Mouse (Mus musculus) stomach, embryonic 15.5 days (tissue): ENCODE data around the gene Pkn1. TPM values are rescaled to one million over a fixed set of nuclear protein-coding genes. Genes with fewer than 3 reads are reported as not detected.
A peak's percentile ranks its signal among the peaks of the same experiment; 100 is the strongest.

ENCODE experiments used
- ATAC-seq: fragments of 200-750 bp; cut with Nextera tagmentation; 2 replicates; pipeline ENCODE4 v1.8.0; 2017; ENCODE audit warnings: low read depth, moderate number of reproducible peaks, moderate TSS enrichment; ENCODE audit not compliant: insufficient read depth, low FRiP score
- H3K27ac ChIP-seq: fragments of 300-500 bp; sonication (generic); 2 replicates; pipeline ENCODE4 v1.5.1; 2015; ENCODE audit warnings: mild to moderate bottlenecking, inconsistent platforms
- H3K27me3 ChIP-seq: fragments of 300-500 bp; sonication (generic); replicated peaks from 2 replicates; pipeline ENCODE4 v1.6.1; 2015; ENCODE audit warnings: inconsistent platforms
- H3K36me3 ChIP-seq: fragments of 300-500 bp; sonication (generic); 2 replicates; pipeline ENCODE4 v1.6.1; 2015; ENCODE audit warnings: inconsistent platforms
- H3K4me1 ChIP-seq: fragments of 300-500 bp; sonication (generic); 2 replicates; pipeline ENCODE4 v1.6.1; 2015; ENCODE audit warnings: inconsistent platforms
- H3K4me2 ChIP-seq: fragments of 300-500 bp; sonication (generic); 2 replicates; pipeline ENCODE4 v1.6.1; 2015; ENCODE audit warnings: mild to moderate bottlenecking, inconsistent platforms
- H3K4me3 ChIP-seq: fragments of 300-500 bp; sonication (generic); replicated peaks from 2 replicates; pipeline ENCODE4 v1.5.1; 2015; ENCODE audit warnings: inconsistent platforms
- H3K9ac ChIP-seq: fragments of 300-500 bp; sonication (generic); 2 replicates; pipeline ENCODE4 v1.6.1; 2015; ENCODE audit warnings: inconsistent platforms
- H3K9me3 ChIP-seq: fragments of 300-500 bp; sonication (generic); 2 replicates; pipeline ENCODE4 v1.6.1; 2016; ENCODE audit warnings: inconsistent platforms
- WGBS: fragments of 180-500 bp; shearing (Covaris S2); methylation state at CpG from one replicate; pipeline ENCODE4 v1.1.7; 2015; 5-methylcytosine and 5-hydroxymethylcytosine counted together
- polyA plus RNA-seq: library from polyadenylated mRNA; unstranded; fragments of >200 nt; fragmentation: Nextera tagmentation; extraction: Ambion mirVana; gene quantifications from 2 replicates; pipeline ENCODE4 v1.2.1, GENCODE M21; 2015

Gene Pkn1
- polyA plus RNA-seq, 1 experiment from 2014 or later: 29.2 TPM

- no peak for ATAC-seq
- WGBS: 74% methylated on average over 16 of the region's 16 CpGs
Observed at GRCm38 (mm10) chr8:83669013-83669412, 30.0 kb downstream of the Pkn1 start.

DNA sequence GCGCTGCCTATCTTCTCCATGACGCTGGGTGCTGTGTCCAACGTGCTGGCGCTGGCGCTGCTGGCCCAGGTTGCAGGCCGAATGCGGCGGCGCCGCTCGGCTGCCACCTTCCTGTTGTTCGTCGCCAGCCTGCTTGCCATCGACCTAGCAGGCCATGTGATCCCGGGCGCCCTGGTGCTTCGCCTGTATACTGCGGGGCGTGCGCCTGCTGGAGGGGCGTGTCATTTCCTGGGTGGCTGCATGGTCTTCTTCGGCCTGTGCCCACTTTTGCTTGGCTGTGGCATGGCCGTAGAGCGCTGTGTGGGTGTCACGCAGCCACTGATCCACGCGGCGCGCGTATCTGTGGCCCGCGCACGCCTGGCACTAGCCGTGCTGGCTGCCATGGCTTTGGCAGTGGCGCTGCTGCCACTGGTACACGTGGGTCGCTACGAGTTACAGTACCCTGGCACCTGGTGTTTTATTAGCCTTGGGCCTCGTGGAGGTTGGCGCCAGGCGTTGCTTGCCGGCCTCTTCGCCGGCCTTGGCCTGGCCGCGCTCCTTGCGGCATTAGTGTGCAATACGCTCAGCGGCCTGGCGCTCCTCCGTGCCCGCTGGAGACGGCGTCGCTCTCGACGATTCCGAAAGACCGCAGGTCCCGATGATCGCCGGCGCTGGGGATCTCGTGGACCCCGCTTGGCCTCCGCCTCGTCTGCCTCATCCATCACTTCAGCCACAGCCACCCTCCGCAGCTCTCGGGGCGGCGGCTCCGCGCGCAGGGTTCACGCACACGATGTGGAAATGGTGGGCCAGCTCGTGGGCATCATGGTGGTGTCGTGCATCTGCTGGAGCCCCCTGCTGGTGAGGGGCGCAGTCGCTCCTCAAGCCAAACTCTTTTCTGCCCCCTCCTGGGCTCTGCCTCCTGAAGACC is 30.7 kb downstream of the Pkn1 start:
- Histone ChIP-seq H3K4me3 (peak overlapping the region; percentile 35), H3K27me3 (no peaks in the 10 kb centered on the region), H3K4me2 (peak overlapping the region; percentile 75), H3K9ac (0 out of 2 replicates have a peak overlapping the region, but pooled peaks have one; percentile 2), H3K9me3 (no peaks in the 10 kb centered on the region), H3K4me1 (peaks cover 49% of the 10 kb centered on the region), H3K27ac (no peak overlapping the region), H3K36me3 (peaks cover 21% of the 10 kb centered on the region)
- 26% methylated on average over 80 of the region's 80 CpGs for WGBS
- ATAC-seq: peak; percentile 16; the same call in 1 of the 2 replicates

More at GRCm38 (mm10) chr8:83669013-83669412, 30.0 kb downstream of the Pkn1 start:
- Histone ChIP-seq H3K4me1 (peaks cover 49% of the 10 kb centered on the region), H3K9ac (no peak overlapping the region), H3K27me3 (no peaks in the 10 kb centered on the region), H3K36me3 (peaks cover 21% of the 10 kb centered on the region), H3K27ac (no peak overlapping the region), H3K9me3 (no peaks in the 10 kb centered on the region), H3K4me3 (no peak overlapping the region; the same call in 1 of the 2 replicates), H3K4me2 (peak overlapping the region; percentile 75)

DNA sequence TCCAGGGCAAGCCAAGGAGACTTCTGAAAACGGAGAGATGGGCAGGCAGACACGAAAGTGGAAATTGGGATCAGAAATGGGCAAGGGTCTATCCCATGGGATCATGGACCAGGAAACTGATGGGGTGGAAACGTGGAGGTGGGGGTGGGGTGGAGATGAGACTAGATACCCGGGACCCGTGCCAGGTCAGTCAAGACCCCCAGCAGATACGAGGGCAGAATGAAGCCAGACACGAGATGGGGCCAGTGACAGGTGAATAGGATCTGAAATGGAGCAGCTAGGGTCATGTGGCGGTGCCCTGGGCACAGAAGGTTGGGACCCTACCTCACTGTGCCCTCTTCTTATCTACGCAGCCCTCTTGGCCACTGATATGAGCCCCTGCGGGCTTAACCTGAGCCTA is 31.5 kb downstream of the Pkn1 start:
- H3K27me3 ChIP-seq: no peaks in the 10 kb centered on the region

GRCm38 (mm10) chr8:83666866-83667234 is 32.1 kb downstream of the Pkn1 start:
- Histone ChIP-seq H3K9me3 (no peaks in the 10 kb centered on the region), H3K9ac (no peak overlapping the region), H3K36me3 (peaks cover 15% of the 10 kb centered on the region), H3K27me3 (no peaks in the 10 kb centered on the region), H3K4me2 (peak overlapping the region; percentile 75), H3K4me3 (peak overlapping the region; percentile 20), H3K4me1 (peaks cover 60% of the 10 kb centered on the region), H3K27ac (peak overlapping the region; percentile 86)
- no peak; the same call in 1 of the 2 replicates for ATAC-seq
- 85% methylated on average over 3 of the region's 3 CpGs for WGBS

More for the DNA sequence above, 31.5 kb downstream of the Pkn1 start:
- peaks cover 21% of the 10 kb centered on the region for H3K36me3 ChIP-seq
- no peak for ATAC-seq
- peak overlapping the region; percentile 75 for H3K4me2 ChIP-seq
- peaks cover 54% of the 10 kb centered on the region for H3K4me1 ChIP-seq
- WGBS: 72% methylated on average over 10 of the region's 10 CpGs
- no peak overlapping the region for H3K9ac ChIP-seq
- peak overlapping the region; percentile 35; the same call in 1 of the 2 replicates for H3K4me3 ChIP-seq
- no peak overlapping the region; the same call in 1 of the 2 replicates for H3K27ac ChIP-seq
- H3K9me3 ChIP-seq: no peaks in the 10 kb centered on the region

DNA sequence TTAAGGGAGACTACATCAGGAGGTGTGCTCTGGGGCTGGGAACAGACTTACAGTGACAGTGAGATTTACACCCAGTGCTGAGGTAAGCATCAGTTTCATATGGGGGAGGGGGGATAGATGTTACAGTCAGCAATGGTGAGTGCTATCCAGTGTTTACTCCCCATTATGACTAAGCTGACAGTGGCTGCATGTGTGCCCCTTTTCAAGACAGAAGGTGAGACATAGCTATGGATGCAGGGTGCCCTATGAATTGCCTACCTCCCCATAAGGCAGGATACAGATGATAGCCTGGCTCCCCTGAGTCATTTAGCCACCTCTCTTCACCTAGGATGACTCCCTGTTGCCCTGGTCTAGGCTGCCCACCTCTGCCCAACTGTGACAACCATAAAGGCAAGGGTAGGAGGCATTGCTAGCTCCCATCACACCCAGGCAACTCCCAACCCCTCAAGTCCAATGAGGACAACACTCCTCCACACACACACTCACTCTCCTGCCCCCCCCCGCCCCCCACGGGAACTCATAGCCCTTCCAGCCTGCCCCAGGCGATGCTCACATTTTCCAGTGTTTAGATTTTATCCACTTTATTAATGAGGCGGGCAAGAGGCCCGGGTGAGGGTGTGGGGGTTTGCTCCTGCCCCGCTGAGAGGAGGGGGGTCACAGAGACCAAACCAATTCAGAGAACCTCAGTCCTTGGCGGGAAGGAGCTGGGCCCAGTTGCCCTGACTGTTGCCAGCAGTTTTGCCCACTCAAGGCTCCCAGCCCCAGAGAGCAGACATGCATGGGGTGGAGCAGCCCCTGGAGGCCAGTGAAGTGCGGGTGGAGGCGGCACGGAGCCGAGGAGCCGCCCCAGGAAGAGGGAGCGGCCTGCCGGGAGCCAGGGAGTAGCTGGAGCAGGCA is 32.8 kb downstream of the Pkn1 start, which contains the start of gene Ptger1:
Ptger1 (plus strand) TSS at position 710 of the 897 bp plus-strand sequence.
- Histone ChIP-seq H3K27ac (peak within 1 kb of the TSS; percentile 86), H3K9ac (peak within 1 kb of the TSS; percentile 18; the same call in 1 of the 2 replicates), H3K27me3 (no peaks in the 10 kb centered on the region), H3K4me3 (peak within 1 kb of the TSS; percentile 20), H3K4me1 (peaks cover 67% of the 10 kb centered on the region), H3K4me2 (peak within 1 kb of the TSS; percentile 75), H3K9me3 (no peaks in the 10 kb centered on the region), H3K36me3 (peaks cover 9% of the 10 kb centered on the region)
- peak; percentile 32 for ATAC-seq
- WGBS: 14% methylated on average over 14 of the region's 14 CpGs

DNA sequence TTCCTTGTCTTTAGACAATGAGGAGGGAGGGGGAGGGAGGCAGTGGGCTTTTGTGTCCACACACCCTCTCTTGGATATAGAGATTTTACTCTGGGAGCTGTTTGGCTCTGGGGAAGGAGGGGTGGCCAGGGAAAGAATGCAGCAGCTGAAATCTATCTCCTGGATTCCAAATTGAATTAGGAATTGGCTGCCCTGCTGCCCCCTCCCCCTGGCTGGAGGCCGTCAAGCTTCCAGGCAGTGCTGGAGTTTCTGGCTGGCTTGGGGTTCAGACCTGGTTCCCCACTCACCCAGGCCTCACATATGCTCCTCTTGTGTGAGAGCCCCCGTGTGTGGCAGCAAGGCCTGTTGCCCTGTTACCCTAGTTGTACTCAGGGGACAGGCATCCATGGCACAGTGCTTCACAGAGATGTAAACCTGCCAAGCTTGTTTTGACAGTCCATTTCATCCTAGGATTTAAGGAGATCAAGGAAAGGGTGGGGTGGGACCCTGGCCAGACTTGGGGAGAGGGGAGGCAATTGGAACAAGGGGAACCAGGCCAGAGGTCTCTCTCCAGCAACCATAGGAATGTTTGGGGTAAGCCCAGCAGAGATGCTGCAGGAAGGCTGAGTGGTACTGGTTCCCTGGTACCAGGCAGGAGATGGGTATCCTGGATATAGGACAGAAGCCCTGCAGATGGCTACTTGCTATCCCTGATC is 33.9 kb downstream of the Pkn1 start:
- H3K27me3 ChIP-seq: no peaks in the 10 kb centered on the region
- peaks cover 3% of the 10 kb centered on the region for H3K36me3 ChIP-seq
- no peaks in the 10 kb centered on the region for H3K9me3 ChIP-seq
- H3K4me2 ChIP-seq: 0 out of 2 replicates have a peak overlapping the region, but pooled peaks have one; percentile 16
- H3K4me1 ChIP-seq: peaks cover 78% of the 10 kb centered on the region
- no peak overlapping the region for H3K9ac ChIP-seq
- no peak overlapping the region for H3K4me3 ChIP-seq
- peak overlapping the region; percentile 86 for H3K27ac ChIP-seq
- 20% methylated on average over 2 of the region's 2 CpGs for WGBS
- no peak for ATAC-seq

DNA sequence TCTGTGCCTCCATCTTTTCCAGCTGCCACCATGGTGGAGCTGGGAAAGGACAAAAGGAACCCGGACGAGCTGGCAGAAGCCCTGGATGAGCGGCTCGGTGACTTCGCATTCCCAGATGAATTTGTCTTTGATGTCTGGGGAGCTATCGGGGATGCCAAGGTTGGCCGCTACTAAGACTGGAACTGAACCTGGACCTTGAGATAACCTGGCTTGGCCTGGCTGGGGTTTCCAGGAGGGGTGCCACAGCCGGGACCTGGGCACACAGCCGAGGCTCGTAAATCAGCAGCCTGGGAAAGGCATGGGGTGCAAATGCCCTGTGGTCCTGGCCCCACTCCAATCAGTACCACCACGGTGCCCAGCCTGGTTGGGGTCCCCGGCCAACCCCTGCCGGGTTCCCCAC is 34.9 kb downstream of the Pkn1 start:
- Histone ChIP-seq H3K9ac (no peak overlapping the region), H3K9me3 (no peaks in the 10 kb centered on the region), H3K4me1 (peaks cover 82% of the 10 kb centered on the region), H3K4me2 (no peak overlapping the region), H3K27me3 (no peaks in the 10 kb centered on the region), H3K36me3 (no peaks in the 10 kb centered on the region; the same call in none of the 2 replicates), H3K27ac (peak overlapping the region; percentile 86; the same call in 1 of the 2 replicates), H3K4me3 (no peak overlapping the region)
- WGBS: 87% methylated on average over 13 of the region's 13 CpGs
- no peak for ATAC-seq

DNA sequence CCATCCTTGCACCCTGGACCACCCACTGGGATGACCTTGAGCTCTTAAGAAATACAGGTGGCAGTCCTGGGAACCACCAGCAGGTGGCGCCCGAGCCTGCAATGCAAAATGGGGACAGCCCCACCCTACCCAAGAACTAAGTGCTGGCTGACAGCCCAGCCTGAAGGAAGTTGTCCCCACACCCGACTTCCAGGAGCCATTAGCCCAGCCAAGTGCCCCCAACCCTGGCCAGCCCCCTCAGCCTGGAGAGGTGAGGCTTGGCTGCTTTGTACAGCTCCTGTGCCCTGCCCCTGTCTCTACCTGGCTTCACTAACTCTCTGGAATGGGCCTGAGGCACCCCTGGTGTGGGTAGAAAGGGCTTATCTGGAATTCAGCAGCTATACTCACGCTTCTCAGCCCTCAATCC is 36.6 kb downstream of the Pkn1 start:
- peak overlapping the region; percentile 46; the same call in 1 of the 2 replicates for H3K4me2 ChIP-seq
- H3K27me3 ChIP-seq: no peaks in the 10 kb centered on the region
- H3K36me3 ChIP-seq: no peaks in the 10 kb centered on the region; the same call in none of the 2 replicates
- no peak overlapping the region for H3K4me3 ChIP-seq
- WGBS: 4% methylated on average over 4 of the region's 4 CpGs
- no peaks in the 10 kb centered on the region for H3K9me3 ChIP-seq
- peaks cover 66% of the 10 kb centered on the region for H3K4me1 ChIP-seq
- ATAC-seq: peak; percentile 17; the same call in 1 of the 2 replicates
- no peak overlapping the region for H3K9ac ChIP-seq
- peak overlapping the region; percentile 72 for H3K27ac ChIP-seq

- Histone ChIP-seq H3K4me1 (peaks cover 53% of the 10 kb centered on the region), H3K4me3 (peak overlapping the region; percentile 23), H3K27me3 (no peaks in the 10 kb centered on the region)
Observed at GRCm38 (mm10) chr8:83660995-83661680, 37.8 kb downstream of the Pkn1 start.

GRCm38 (mm10) chr8:83660545-83660944 is 38.4 kb downstream of the Pkn1 start:
- Histone ChIP-seq H3K4me2 (peak overlapping the region; percentile 46), H3K27me3 (no peaks in the 10 kb centered on the region), H3K9me3 (no peaks in the 10 kb centered on the region), H3K27ac (peak overlapping the region; percentile 72), H3K4me3 (peak overlapping the region; percentile 23; the same call in 1 of the 2 replicates), H3K9ac (no peak overlapping the region), H3K36me3 (no peaks in the 10 kb centered on the region; the same call in none of the 2 replicates), H3K4me1 (peaks cover 48% of the 10 kb centered on the region)
- ATAC-seq: 0 out of 2 replicates have a peak, but pooled peaks have one; percentile 3
- WGBS: 20% methylated on average over 8 of the region's 8 CpGs

More at GRCm38 (mm10) chr8:83660995-83661680, 37.8 kb downstream of the Pkn1 start:
- Histone ChIP-seq H3K4me2 (peak overlapping the region; percentile 46), H3K9me3 (no peaks in the 10 kb centered on the region), H3K36me3 (no peaks in the 10 kb centered on the region; the same call in none of the 2 replicates), H3K27ac (peak overlapping the region; percentile 72), H3K9ac (no peak overlapping the region)
- ATAC-seq: peak; percentile 25; the same call in 1 of the 2 replicates
- WGBS: 15% methylated on average over 22 of the region's 22 CpGs
